Mouse (Mus musculus) intestine, embryonic 16.5 days (tissue): ENCODE measurements around the gene Rspo4. TPM values are rescaled to one million over a fixed set of nuclear protein-coding genes. Genes with fewer than 3 reads are reported as not detected.

ENCODE experiments used
- ATAC-seq: fragments of 200-750 bp; cut with Nextera tagmentation; 2 replicates; pipeline ENCODE4 v1.8.0; 2017; ENCODE audit warnings: moderate TSS enrichment, moderate library complexity
- H3K27ac ChIP-seq: fragments of 300-500 bp; sonication (generic); 2 replicates; pipeline ENCODE4 v1.5.1; 2014; ENCODE audit warnings: mild to moderate bottlenecking, low read length
- H3K27me3 ChIP-seq: fragments of 300-500 bp; sonication (generic); replicated peaks from 2 replicates; pipeline ENCODE4 v1.6.1; 2014; ENCODE audit warnings: low read length, control low read depth, mixed read lengths; ENCODE audit not compliant: control insufficient read depth, insufficient read depth
- H3K36me3 ChIP-seq: fragments of 300-500 bp; sonication (generic); 2 replicates; pipeline ENCODE4 v1.6.1; 2014; ENCODE audit warnings: low read length, control low read depth; ENCODE audit not compliant: control insufficient read depth, insufficient read depth
- H3K4me1 ChIP-seq: fragments of 300-500 bp; sonication (generic); 2 replicates; pipeline ENCODE4 v1.6.1; 2014; ENCODE audit warnings: low read length, control low read depth, mixed read lengths; ENCODE audit not compliant: control insufficient read depth, insufficient read depth
- H3K4me2 ChIP-seq: fragments of 300-500 bp; sonication (generic); 2 replicates; pipeline ENCODE4 v1.6.1; 2014; ENCODE audit warnings: low read depth, low read length, control low read depth
- H3K4me3 ChIP-seq: fragments of 300-500 bp; sonication (generic); 2 replicates; pipeline ENCODE4 v1.5.1; 2014; ENCODE audit warnings: mild to moderate bottlenecking, low read length
- H3K9ac ChIP-seq: fragments of 300-500 bp; sonication (generic); 2 replicates; pipeline ENCODE4 v1.6.1; 2014; ENCODE audit warnings: low read depth, low read length
- H3K9me3 ChIP-seq: fragments of 300-500 bp; sonication (generic); 2 replicates; pipeline ENCODE4 v1.6.1; 2016; ENCODE audit warnings: low read length, control low read depth; ENCODE audit not compliant: control insufficient read depth
- WGBS: fragments of 180-500 bp; shearing (Covaris S2); extraction: QIAGEN DNeasy Blood & Tissue Kit; methylation state at CpG from one replicate; pipeline ENCODE4 v1.1.7; 2014; 5-methylcytosine and 5-hydroxymethylcytosine counted together
- polyA plus RNA-seq: library from polyadenylated mRNA; unstranded; fragments of >200 nt; fragmentation: Nextera tagmentation; extraction: Ambion mirVana; gene quantifications from 2 replicates; pipeline ENCODE4 v1.2.1, GENCODE M21; 2015

The Rspo4 gene
- polyA plus RNA-seq, 1 experiment from 2014 or later, result 0.05 TPM

DNA sequence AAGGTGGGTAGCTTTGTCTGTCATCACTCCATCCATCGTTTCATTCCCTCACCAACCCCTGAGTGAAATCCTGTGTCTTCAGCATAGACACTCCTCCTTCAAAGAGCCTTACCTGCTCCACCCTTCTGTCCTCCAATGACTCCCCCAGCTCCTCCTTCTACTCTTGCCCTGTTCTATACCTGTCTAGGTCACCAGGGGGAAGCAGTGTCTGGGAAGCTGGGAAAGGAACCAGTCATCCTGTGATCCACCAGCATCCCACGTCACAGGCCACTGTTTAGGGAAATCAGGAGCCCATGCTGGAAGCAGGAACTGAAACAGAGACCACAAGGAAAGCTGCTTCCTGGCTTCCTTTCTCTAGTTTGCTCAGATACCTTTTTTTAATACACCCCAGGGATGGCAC is 37.0 kb downstream of the Rspo4 start:
- WGBS, result 53% methylated on average over 2 of the region's 2 CpGs
- Histone ChIP-seq H3K4me2 (no peak overlapping the region), H3K4me3 (no peak overlapping the region), H3K9ac (no peak overlapping the region), H3K9me3 (no peaks in the 10 kb centered on the region), H3K27ac (no peak overlapping the region), H3K27me3 (no peaks in the 10 kb centered on the region), H3K36me3 (no peaks in the 10 kb centered on the region), H3K4me1 (no peaks in the 10 kb centered on the region)
- ATAC-seq, result no peak

DNA sequence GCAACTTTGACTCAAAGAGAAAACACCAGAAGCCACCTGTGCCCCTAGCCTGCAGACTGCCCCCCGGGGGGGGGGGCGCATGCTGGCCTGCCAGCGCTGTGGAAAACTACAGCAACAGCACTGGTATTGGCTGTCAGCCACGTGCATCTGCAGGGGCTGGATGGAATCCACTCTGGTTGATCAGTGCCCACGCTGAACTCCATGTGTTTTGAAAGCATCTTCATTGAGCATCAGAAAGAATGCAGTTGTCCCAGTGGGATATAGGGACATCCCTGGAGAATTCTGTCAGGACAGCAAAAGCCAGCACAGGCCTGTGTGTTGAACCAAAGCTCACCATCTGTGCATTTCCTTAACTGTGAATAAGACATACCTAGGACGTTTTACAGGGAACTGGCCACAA is 48.3 kb downstream of the Rspo4 start:
- H3K4me1 ChIP-seq, result no peaks in the 10 kb centered on the region
- WGBS, result 46% methylated on average over 6 of the region's 6 CpGs
- no peak overlapping the region for H3K9ac ChIP-seq

GRCm38 (mm10) chr2:151893122-151893774 is 50.5 kb downstream of the Rspo4 start:
- Histone ChIP-seq H3K4me1 (no peaks in the 10 kb centered on the region), H3K27me3 (no peaks in the 10 kb centered on the region), H3K27ac (no peak overlapping the region), H3K4me3 (no peak overlapping the region), H3K36me3 (no peaks in the 10 kb centered on the region), H3K4me2 (no peak overlapping the region), H3K9me3 (no peaks in the 10 kb centered on the region), H3K9ac (no peak overlapping the region)
- no peak for ATAC-seq
- 50% methylated on average over 15 of the region's 15 CpGs for WGBS

More for the DNA sequence above, 48.3 kb downstream of the Rspo4 start:
- ATAC-seq, result no peak
- H3K27ac ChIP-seq, result no peak overlapping the region
- H3K9me3 ChIP-seq, result no peaks in the 10 kb centered on the region
- H3K4me3 ChIP-seq, result no peak overlapping the region
- H3K27me3 ChIP-seq, result no peaks in the 10 kb centered on the region
- no peaks in the 10 kb centered on the region for H3K36me3 ChIP-seq
- no peak overlapping the region for H3K4me2 ChIP-seq

DNA sequence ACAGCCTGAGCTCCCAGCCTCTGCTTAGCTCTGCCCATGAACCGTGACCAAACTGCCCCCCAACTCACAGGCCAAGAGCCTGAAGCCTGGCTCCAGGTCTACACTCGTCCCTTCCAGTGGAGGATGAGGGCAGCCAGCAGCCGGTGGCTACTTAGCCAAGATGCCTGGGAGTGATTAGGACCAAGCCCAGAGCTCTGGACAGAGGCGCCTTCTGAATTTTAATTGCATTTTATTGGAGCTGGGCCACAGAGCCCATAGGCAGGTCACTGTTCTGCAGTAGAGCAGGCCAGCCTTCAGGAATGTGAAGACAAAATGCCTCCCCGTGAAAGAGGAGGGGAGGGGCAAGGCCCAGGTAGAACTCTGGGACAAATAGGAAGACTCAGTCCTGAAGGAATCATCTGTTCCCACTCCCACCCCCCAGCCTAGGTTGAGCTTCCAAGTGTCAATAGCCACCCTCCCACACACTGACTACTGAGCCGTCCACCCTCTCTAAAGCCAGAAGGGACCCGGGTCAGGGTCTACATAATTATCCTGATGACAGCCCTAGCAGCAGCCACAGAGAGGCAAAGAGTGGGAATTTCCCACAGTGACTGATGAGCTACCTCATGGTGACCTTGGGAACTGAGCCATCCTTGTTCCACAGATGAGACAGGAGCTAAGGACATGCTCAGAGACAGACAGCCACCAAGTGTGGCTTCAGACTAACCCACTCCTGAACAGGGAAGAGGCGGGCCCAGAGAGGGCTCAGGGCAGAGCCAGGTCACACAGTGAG is 51.7 kb downstream of the Rspo4 start:
- Histone ChIP-seq H3K27ac (no peak overlapping the region), H3K9me3 (no peaks in the 10 kb centered on the region), H3K27me3 (no peaks in the 10 kb centered on the region), H3K36me3 (no peaks in the 10 kb centered on the region), H3K4me3 (no peak overlapping the region), H3K9ac (no peak overlapping the region), H3K4me2 (no peak overlapping the region), H3K4me1 (no peaks in the 10 kb centered on the region)
- no peak for ATAC-seq
- 68% methylated on average over 8 of the region's 8 CpGs for WGBS

DNA sequence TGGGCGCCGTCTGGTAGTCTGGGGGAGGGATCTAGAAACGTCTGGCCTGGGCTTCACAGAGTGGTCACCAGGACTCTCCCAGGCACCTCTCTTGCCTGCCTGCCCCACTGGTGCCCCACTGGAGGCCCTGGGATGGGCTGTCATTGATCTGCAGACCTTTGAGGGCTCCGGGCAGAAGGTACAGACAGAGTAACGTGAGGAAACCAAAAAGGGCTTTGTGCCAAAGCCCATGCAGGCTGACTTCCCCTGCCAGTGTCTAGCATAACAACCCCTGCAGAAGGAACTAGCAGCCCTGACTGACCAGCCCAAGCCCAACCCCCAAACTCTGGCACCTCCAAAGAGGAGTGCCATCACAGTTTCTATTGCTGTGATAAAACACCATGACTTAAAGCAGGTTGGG is 53.2 kb downstream of the Rspo4 start:
- Histone ChIP-seq H3K27me3 (no peaks in the 10 kb centered on the region), H3K9me3 (no peaks in the 10 kb centered on the region), H3K36me3 (no peaks in the 10 kb centered on the region), H3K27ac (no peak overlapping the region), H3K4me1 (no peaks in the 10 kb centered on the region), H3K4me3 (no peak overlapping the region), H3K4me2 (no peak overlapping the region), H3K9ac (no peak overlapping the region)
- WGBS, result 73% methylated on average over 5 of the region's 5 CpGs
- no peak for ATAC-seq

GRCm38 (mm10) chr2:151898106-151898505 is 55.4 kb downstream of the Rspo4 start:
- 56% methylated on average over 1 of the region's 1 CpGs for WGBS
- Histone ChIP-seq H3K9me3 (no peaks in the 10 kb centered on the region), H3K4me3 (no peak overlapping the region), H3K4me2 (no peak overlapping the region), H3K4me1 (no peaks in the 10 kb centered on the region), H3K36me3 (no peaks in the 10 kb centered on the region), H3K9ac (no peak overlapping the region), H3K27me3 (no peaks in the 10 kb centered on the region), H3K27ac (no peak overlapping the region)
- ATAC-seq, result no peak

DNA sequence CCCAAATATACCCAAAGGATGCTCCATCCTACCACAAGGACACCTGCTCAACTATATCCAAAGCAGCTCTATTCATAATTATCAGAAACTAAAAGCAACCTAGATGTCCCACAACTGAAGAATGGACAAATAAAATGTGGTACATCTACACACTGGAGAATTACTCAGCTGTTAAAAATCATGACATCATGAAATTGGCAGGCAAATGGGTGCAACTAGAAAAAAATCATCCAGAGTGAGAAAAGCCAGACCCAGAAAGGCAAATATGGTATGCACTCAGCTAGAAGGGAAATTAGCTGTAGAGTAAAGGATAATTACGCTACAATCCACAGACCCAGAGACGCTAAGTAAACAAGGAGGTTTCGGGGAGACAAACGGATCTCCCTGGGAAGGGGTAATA is 58.1 kb downstream of the Rspo4 start:
- Histone ChIP-seq H3K36me3 (no peaks in the 10 kb centered on the region), H3K27me3 (no peaks in the 10 kb centered on the region), H3K27ac (no peak overlapping the region), H3K9ac (no peak overlapping the region), H3K4me1 (no peaks in the 10 kb centered on the region), H3K4me2 (no peak overlapping the region), H3K4me3 (no peak overlapping the region), H3K9me3 (no peaks in the 10 kb centered on the region)
- ATAC-seq, result no peak
- WGBS, result 31% methylated on average over 4 of the region's 4 CpGs

GRCm38 (mm10) chr2:151903267-151903666 is 60.5 kb downstream of the Rspo4 start:
- no peak for ATAC-seq

GRCm38 (mm10) chr2:151903933-151904332 is 61.2 kb downstream of the Rspo4 start:
- H3K9me3 ChIP-seq, result no peaks in the 10 kb centered on the region
- H3K36me3 ChIP-seq, result no peaks in the 10 kb centered on the region
- ATAC-seq, result no peak
- H3K4me3 ChIP-seq, result no peak overlapping the region
- no peak overlapping the region for H3K27ac ChIP-seq
- 60% methylated on average over 4 of the region's 4 CpGs for WGBS
- H3K9ac ChIP-seq, result no peak overlapping the region
- H3K4me1 ChIP-seq, result no peaks in the 10 kb centered on the region
- no peak overlapping the region for H3K4me2 ChIP-seq
- H3K27me3 ChIP-seq, result no peaks in the 10 kb centered on the region

More at GRCm38 (mm10) chr2:151903267-151903666, 60.5 kb downstream of the Rspo4 start:
- H3K4me1 ChIP-seq, result no peaks in the 10 kb centered on the region
- H3K9me3 ChIP-seq, result no peaks in the 10 kb centered on the region
- 91% methylated on average over 6 of the region's 6 CpGs for WGBS
- no peaks in the 10 kb centered on the region for H3K27me3 ChIP-seq
- H3K9ac ChIP-seq, result no peak overlapping the region
- H3K4me2 ChIP-seq, result no peak overlapping the region
- no peak overlapping the region for H3K4me3 ChIP-seq
- no peaks in the 10 kb centered on the region for H3K36me3 ChIP-seq
- H3K27ac ChIP-seq, result no peak overlapping the region
